9 mouse cellular contexts compared by ENCODE assay signal in the genomic region with DNA sequence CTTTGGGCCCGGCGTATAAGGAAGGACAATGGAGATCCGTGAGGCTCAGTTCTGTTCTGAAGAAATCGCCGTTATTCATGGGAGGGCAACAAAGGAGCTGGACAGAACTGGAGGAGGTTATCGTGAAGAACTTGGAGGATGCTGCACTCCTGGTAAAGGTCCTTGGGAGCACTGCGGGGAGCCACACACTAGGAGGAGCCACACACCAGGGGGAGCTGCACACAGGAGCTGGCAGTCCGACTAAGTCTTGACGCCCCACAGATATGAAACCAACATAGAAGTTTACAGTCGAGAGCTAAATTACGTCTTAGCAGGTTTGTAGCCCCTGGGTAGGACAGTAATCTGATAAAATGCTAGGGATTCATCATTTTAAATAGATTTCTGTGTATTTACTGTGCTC.
DNase-seq lines count a peak whose midpoint lies in the region; TF ChIP-seq lines count a peak whose summit lies in the region.
"Had no signal": no experiment of that assay in that cellular context is flagged by ENCODE, and none has a peak within 500 bp of the region (broad histone marks: within the 10 kb centered on the region; RNA-seq: fewer than 3 reads in every experiment).

No protein-coding gene starts in this region.

- H3K27me3 ChIP-seq in heart, adult 2 months (ENCODE audit: control insufficient read depth, insufficient read depth, low read length), result no peaks in the 10 kb centered on the region
- no peaks in the 10 kb centered on the region for H3K27me3 ChIP-seq in heart, embryonic 10.5 days (ENCODE audit: insufficient read depth, poor library complexity, severe bottlenecking)
- H3K27me3 ChIP-seq: embryonic facial prominence, embryonic 12.5 days had no signal

- H3K4me3 ChIP-seq in heart, adult 2 months, result no peak overlapping the region
- H3K4me3 ChIP-seq in heart, embryonic 10.5 days, result no peak overlapping the region
- H3K4me3 ChIP-seq: embryonic facial prominence, embryonic 12.5 days had no signal

- TF ChIP-seq CTCF in heart, adult 2 months (IDR thresholded peaks at IDR 0.05), result peak; percentile 66

- H3K9ac ChIP-seq in heart, adult 2 months (ENCODE audit: low read depth, low read length), result no peak overlapping the region
- H3K9ac ChIP-seq: embryonic facial prominence, embryonic 12.5 days had no signal

- 0 out of 2 replicates have a peak, but pooled peaks have one; percentile 43 for TF ChIP-seq EP300 in heart, adult 2 months (IDR thresholded peaks at IDR 0.05; ENCODE audit: insufficient read depth, low read depth, low read length)

- no peak for TF ChIP-seq POLR2A in heart, adult 2 months (IDR thresholded peaks at IDR 0.05; ENCODE audit: insufficient read depth, low read depth, low read length)

- H3K79me2 ChIP-seq in heart, adult 2 months (replicated peaks; ENCODE audit: control insufficient read depth, insufficient read depth, low read length), result no peaks in the 10 kb centered on the region

- no peaks in the 10 kb centered on the region for H3K9me3 ChIP-seq in heart, embryonic 10.5 days

- WGBS in heart, adult 2 months, result 56% methylated on average over 11 of the region's 11 CpGs
- 68% methylated on average over 11 of the region's 11 CpGs for WGBS in heart, embryonic 10.5 days

- H3K36me3 ChIP-seq in heart, adult 2 months (ENCODE audit: control insufficient read depth, insufficient read depth, low read length), result no peaks in the 10 kb centered on the region
- no peaks in the 10 kb centered on the region for H3K36me3 ChIP-seq in heart, embryonic 10.5 days
- H3K36me3 ChIP-seq: embryonic facial prominence, embryonic 12.5 days had no signal

- DNase-seq in heart, adult 2 months, result peak; percentile 62 to 65
- DNase-seq in heart, embryonic 10.5 days (ENCODE audit: low spot score), result no peak
- peak; percentile 67 for DNase-seq in adrenal gland, adult 2 months
- peak; percentile 41 for DNase-seq in heart, adult 8-10 months (ENCODE audit: low spot score)
- DNase-seq in lung, postnatal 14 days, result peak; percentile 64
- no peak for DNase-seq in cerebellum, adult 11-12 months
- no peak for DNase-seq in right cerebral cortex, postnatal 10 days (ENCODE audit: low spot score in 2 of 2)
- DNase-seq in embryo, embryonic 10.5 days (ENCODE audit: low spot score), result no peak

- H3K4me1 ChIP-seq in heart, adult 2 months (ENCODE audit: control insufficient read depth, insufficient read depth, low read length), result no peaks in the 10 kb centered on the region; the same call in 1 of the 2 replicates
- H3K4me1 ChIP-seq in heart, embryonic 10.5 days, result peaks cover 8% of the 10 kb centered on the region; the same call in 1 of the 2 replicates

- H3K27ac ChIP-seq in heart, adult 2 months, result no peak overlapping the region
- H3K27ac ChIP-seq in heart, embryonic 10.5 days, result no peak overlapping the region
- H3K27ac ChIP-seq: embryonic facial prominence, embryonic 12.5 days had no signal

- intact Hi-C loops in heart, adult 2 months (cut with DNase I), result loop anchor here (5.0 kb wide), 2 partner anchors 108 to 178 kb away; no protein-coding TSS in a partner anchor

Comparison
In these comparisons a context has a peak if more than half of its experiments do, and no peak if none do; other contexts are left out.
1. DNase-seq: peak in heart, adult 2 months (2 of 2), adrenal gland, adult 2 months (single experiment), heart, adult 8-10 months (single experiment) and lung, postnatal 14 days (single experiment); none in heart, embryonic 10.5 days (single experiment), cerebellum, adult 11-12 months (single experiment), right cerebral cortex, postnatal 10 days (0 of 2) and embryo, embryonic 10.5 days (single experiment).